ENCODE assay signal across 7 mouse cellular contexts in genomic region chr5:32725397-32725796, GRCm38 (mm10).
DNase-seq lines count a peak whose midpoint lies in the region; ATAC-seq and TF ChIP-seq lines count a peak whose summit lies in the region.
"Not testable (repeated sequence)": the region's sequence is repeated elsewhere in the genome, so short reads cannot be mapped to it uniquely, and the experiment has no call there.

No protein-coding gene starts in this region.

- not testable (repeated sequence) for H3K36me3 ChIP-seq in intestine, postnatal 0 days (ENCODE audit: control insufficient read depth, insufficient read depth); liver, embryonic 16.5 days (ENCODE audit: control insufficient read depth, insufficient read depth); stomach, embryonic 14.5 days (ENCODE audit: control insufficient read depth, insufficient read depth, low read length)

- not testable (repeated sequence) for H3K4me2 ChIP-seq in intestine, postnatal 0 days (replicated peaks; ENCODE audit: low read depth); liver, embryonic 16.5 days (ENCODE audit: low read depth, low read length); stomach, embryonic 14.5 days (replicated peaks; ENCODE audit: low read depth, low read length)

- peak overlapping the region; percentile 35; the same call in 1 of the 2 replicates for H3K27ac ChIP-seq in intestine, postnatal 0 days (ENCODE audit: low read depth, low read length)
- H3K27ac ChIP-seq in liver, embryonic 16.5 days (ENCODE audit: low read length) = peak overlapping the region; percentile 32; the same call in 1 of the 2 replicates
- H3K27ac ChIP-seq in stomach, embryonic 14.5 days (ENCODE audit: low read length) = not testable (repeated sequence)

- not testable (repeated sequence) for H3K4me3 ChIP-seq in intestine, postnatal 0 days (ENCODE audit: low read depth, low read length); liver, embryonic 16.5 days (ENCODE audit: low read depth, low read length); stomach, embryonic 14.5 days (ENCODE audit: low read depth, low read length)

- not testable (repeated sequence) for H3K27me3 ChIP-seq in intestine, postnatal 0 days (replicated peaks; ENCODE audit: control insufficient read depth, insufficient read depth, low read length); liver, embryonic 16.5 days (ENCODE audit: control insufficient read depth, insufficient read depth, low read depth, low read length); stomach, embryonic 14.5 days (ENCODE audit: control insufficient read depth, insufficient read depth, low read length)

- not testable (repeated sequence) for H3K9me3 ChIP-seq in intestine, postnatal 0 days (ENCODE audit: control insufficient read depth); liver, embryonic 16.5 days (replicated peaks; ENCODE audit: control insufficient read depth, low read length); stomach, embryonic 14.5 days (ENCODE audit: control insufficient read depth, low read depth, low read length)

- not testable (repeated sequence) for TF ChIP-seq CTCF in intestine, postnatal 0 days (IDR thresholded peaks at IDR 0.05; ENCODE audit: low read depth)

- peak; percentile 70 for ATAC-seq in activated CD4-positive, CD25-positive, alpha-beta regulatory T cell, adult 4 months
- ATAC-seq in intestine, postnatal 0 days = peak; percentile 74
- peak; percentile 61 for ATAC-seq in liver, embryonic 16.5 days (ENCODE audit: low read depth)
- peak; percentile 40; the same call in 1 of the 2 replicates for ATAC-seq in stomach, embryonic 14.5 days (ENCODE audit: insufficient number of reproducible peaks, insufficient read depth, low FRiP score, low read depth)

- WGBS in intestine, postnatal 0 days = 51% methylated on average over 3 of the region's 3 CpGs
- WGBS in liver, embryonic 16.5 days (ENCODE audit: insufficient replicate concordance) = 46% methylated on average over 3 of the region's 3 CpGs
- WGBS in stomach, embryonic 14.5 days = 66% methylated on average over 3 of the region's 3 CpGs

- H3K4me1 ChIP-seq in intestine, postnatal 0 days (replicated peaks; ENCODE audit: control insufficient read depth, insufficient read depth, low read length); liver, embryonic 16.5 days (ENCODE audit: control insufficient read depth, low read depth, low read length); stomach, embryonic 14.5 days (ENCODE audit: control insufficient read depth, insufficient read depth, low read length): not testable (repeated sequence)

- H3K9ac ChIP-seq in intestine, postnatal 0 days (ENCODE audit: low read depth, low read length); liver, embryonic 16.5 days (ENCODE audit: low read depth, low read length); stomach, embryonic 14.5 days (replicated peaks; ENCODE audit: low read depth, low read length): not testable (repeated sequence)

- DNase-seq in heart, adult 11 months = peak; percentile 52
- DNase-seq in kidney, postnatal 36 days = peak; percentile 35 to 67
- DNase-seq in lung, postnatal 36 days = peak; percentile 32
